Mouse (Mus musculus): ENCODE results near the gene Arhgef12. TPM values are rescaled to one million over a fixed set of nuclear protein-coding genes. Genes with fewer than 3 reads are reported as not detected.

The Arhgef12 gene
- polyA plus RNA-seq, 1 experiment: 58.9 TPM

GRCm38 (mm10) chr9:43103675-43104299 is 3.3 kb downstream of the Arhgef12 start:
- peak overlapping the region; percentile 68 for H3K27ac ChIP-seq (replicated peaks; ENCODE audit: low read depth, low read length)
- H3K4me1 ChIP-seq (ENCODE audit: control insufficient read depth, insufficient read depth, insufficient read length, low read length): peaks cover 13% of the 10 kb centered on the region
- peak overlapping the region; percentile 92 for H3K4me3 ChIP-seq (ENCODE audit: insufficient read depth, low read depth, low read length)

DNA sequence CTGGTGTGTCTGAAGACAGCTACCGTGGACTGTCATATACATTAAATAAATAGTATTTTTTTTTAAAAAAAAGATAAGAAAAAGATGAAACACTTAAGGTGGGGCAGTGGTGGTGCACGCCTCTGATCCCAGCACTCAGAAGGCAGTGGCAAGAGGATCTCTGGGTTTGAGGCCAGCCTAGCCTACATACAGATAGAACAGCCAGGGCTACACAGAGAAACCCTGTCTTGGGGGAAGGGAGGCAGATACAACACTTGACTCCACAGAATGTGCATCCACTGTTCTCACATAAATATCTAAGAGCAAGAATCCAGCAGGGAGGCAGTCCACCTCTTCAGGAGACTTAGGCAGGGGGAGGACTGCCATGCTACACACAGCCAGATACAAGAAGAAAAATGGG is 4.1 kb downstream of the Arhgef12 start:
- Histone ChIP-seq H3K27ac (replicated peaks; ENCODE audit: low read depth, low read length) (peak overlapping the region; percentile 46), H3K4me1 (ENCODE audit: control insufficient read depth, insufficient read depth, insufficient read length, low read length) (peaks cover 12% of the 10 kb centered on the region), H3K4me3 (ENCODE audit: insufficient read depth, low read depth, low read length) (peak overlapping the region; percentile 48)

GRCm38 (mm10) chr9:43101936-43102595 is 5.0 kb downstream of the Arhgef12 start:
- Histone ChIP-seq H3K4me1 (ENCODE audit: control insufficient read depth, insufficient read depth, insufficient read length, low read length) (peaks cover 13% of the 10 kb centered on the region), H3K4me3 (ENCODE audit: insufficient read depth, low read depth, low read length) (peak overlapping the region; percentile 26), H3K27ac (replicated peaks; ENCODE audit: low read depth, low read length) (peak overlapping the region; percentile 35)

DNA sequence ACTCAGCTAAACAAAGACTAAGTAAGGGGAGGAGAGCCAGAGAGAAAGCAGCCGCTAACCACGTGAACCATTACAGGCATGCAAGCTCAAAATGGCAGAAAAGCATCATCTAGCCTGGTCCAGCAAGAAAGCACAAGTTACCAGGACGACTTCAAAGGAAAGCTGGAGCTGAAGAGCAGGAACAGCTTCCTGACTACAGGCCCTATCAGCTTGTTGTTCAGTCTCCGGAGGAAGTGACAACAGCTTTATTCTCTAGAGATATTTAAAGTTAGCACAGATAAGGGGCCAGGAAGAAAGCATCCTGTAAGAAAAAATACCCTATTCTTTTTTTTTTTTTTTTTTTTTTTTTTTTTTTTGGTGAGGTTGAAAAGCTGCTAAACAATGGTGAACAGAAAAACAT is 8.1 kb downstream of the Arhgef12 start:
- H3K4me3 ChIP-seq (ENCODE audit: insufficient read depth, low read depth, low read length): no peak overlapping the region
- H3K4me1 ChIP-seq (ENCODE audit: control insufficient read depth, insufficient read depth, insufficient read length, low read length): peaks cover 29% of the 10 kb centered on the region
- H3K27ac ChIP-seq (replicated peaks; ENCODE audit: low read depth, low read length): no peak overlapping the region

- no peak overlapping the region for H3K27ac ChIP-seq (replicated peaks; ENCODE audit: low read depth, low read length)
- H3K4me1 ChIP-seq (ENCODE audit: control insufficient read depth, insufficient read depth, insufficient read length, low read length): peaks cover 31% of the 10 kb centered on the region
- H3K4me3 ChIP-seq (ENCODE audit: insufficient read depth, low read depth, low read length): no peak overlapping the region
These were observed 9.1 kb downstream of the Arhgef12 start for GRCm38 (mm10) chr9:43097801-43098557.

- Histone ChIP-seq H3K4me3 (ENCODE audit: insufficient read depth, low read depth, low read length) (no peak overlapping the region), H3K4me1 (ENCODE audit: control insufficient read depth, insufficient read depth, insufficient read length, low read length) (peaks cover 30% of the 10 kb centered on the region), H3K27ac (replicated peaks; ENCODE audit: low read depth, low read length) (no peak overlapping the region)
These were observed 10.7 kb downstream of the Arhgef12 start for GRCm38 (mm10) chr9:43096337-43096736.

DNA sequence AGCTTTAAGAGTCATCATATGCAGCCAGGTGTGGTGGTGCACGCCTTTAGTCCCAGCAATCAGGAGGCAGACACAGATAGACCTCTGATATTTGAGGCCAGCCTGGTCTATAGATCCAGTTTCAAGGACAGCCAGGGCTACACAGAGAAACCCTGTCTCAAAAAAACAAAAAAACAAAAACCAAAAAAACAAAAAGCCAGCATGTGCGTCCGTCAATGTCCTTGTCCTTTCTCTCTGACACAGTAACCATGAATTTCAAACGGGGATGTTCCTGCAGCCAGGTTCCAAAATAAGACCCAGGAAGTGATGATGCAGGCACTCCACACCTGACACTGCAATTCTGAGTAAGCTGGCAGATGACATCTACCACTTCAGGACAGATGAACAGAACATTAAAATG is 12.2 kb downstream of the Arhgef12 start:
- Histone ChIP-seq H3K4me1 (ENCODE audit: control insufficient read depth, insufficient read depth, insufficient read length, low read length) (peaks cover 26% of the 10 kb centered on the region), H3K4me3 (ENCODE audit: insufficient read depth, low read depth, low read length) (no peak overlapping the region), H3K27ac (replicated peaks; ENCODE audit: low read depth, low read length) (no peak overlapping the region)

GRCm38 (mm10) chr9:43093803-43094202 is 13.2 kb downstream of the Arhgef12 start:
- no peak overlapping the region for H3K27ac ChIP-seq (replicated peaks; ENCODE audit: low read depth, low read length)

GRCm38 (mm10) chr9:43085686-43086285 is 21.3 kb downstream of the Arhgef12 start:
- peaks cover 34% of the 10 kb centered on the region for H3K4me1 ChIP-seq (ENCODE audit: control insufficient read depth, insufficient read depth, insufficient read length, low read length)
- no peak overlapping the region for H3K4me3 ChIP-seq (ENCODE audit: insufficient read depth, low read depth, low read length)
- no peak overlapping the region; the same call in 1 of the 2 replicates for H3K27ac ChIP-seq (replicated peaks; ENCODE audit: low read depth, low read length)

More at GRCm38 (mm10) chr9:43093803-43094202, 13.2 kb downstream of the Arhgef12 start:
- peaks cover 29% of the 10 kb centered on the region for H3K4me1 ChIP-seq (ENCODE audit: control insufficient read depth, insufficient read depth, insufficient read length, low read length)
- H3K4me3 ChIP-seq (ENCODE audit: insufficient read depth, low read depth, low read length): no peak overlapping the region

GRCm38 (mm10) chr9:43084496-43085362 is 22.3 kb downstream of the Arhgef12 start:
- H3K4me3 ChIP-seq (ENCODE audit: insufficient read depth, low read depth, low read length): no peak overlapping the region
- no peak overlapping the region for H3K27ac ChIP-seq (replicated peaks; ENCODE audit: low read depth, low read length)
- H3K4me1 ChIP-seq (ENCODE audit: control insufficient read depth, insufficient read depth, insufficient read length, low read length): peaks cover 38% of the 10 kb centered on the region

- H3K4me3 ChIP-seq (ENCODE audit: insufficient read depth, low read depth, low read length): no peak overlapping the region
- H3K27ac ChIP-seq (replicated peaks; ENCODE audit: low read depth, low read length): no peak overlapping the region
- H3K4me1 ChIP-seq (ENCODE audit: control insufficient read depth, insufficient read depth, insufficient read length, low read length): peaks cover 35% of the 10 kb centered on the region
These were observed 23.5 kb downstream of the Arhgef12 start for GRCm38 (mm10) chr9:43083441-43084055.

GRCm38 (mm10) chr9:43078711-43079110 is 28.3 kb downstream of the Arhgef12 start:
- H3K4me1 ChIP-seq (ENCODE audit: control insufficient read depth, insufficient read depth, insufficient read length, low read length): peaks cover 24% of the 10 kb centered on the region
- no peak overlapping the region for H3K27ac ChIP-seq (replicated peaks; ENCODE audit: low read depth, low read length)
- H3K4me3 ChIP-seq (ENCODE audit: insufficient read depth, low read depth, low read length): no peak overlapping the region

DNA sequence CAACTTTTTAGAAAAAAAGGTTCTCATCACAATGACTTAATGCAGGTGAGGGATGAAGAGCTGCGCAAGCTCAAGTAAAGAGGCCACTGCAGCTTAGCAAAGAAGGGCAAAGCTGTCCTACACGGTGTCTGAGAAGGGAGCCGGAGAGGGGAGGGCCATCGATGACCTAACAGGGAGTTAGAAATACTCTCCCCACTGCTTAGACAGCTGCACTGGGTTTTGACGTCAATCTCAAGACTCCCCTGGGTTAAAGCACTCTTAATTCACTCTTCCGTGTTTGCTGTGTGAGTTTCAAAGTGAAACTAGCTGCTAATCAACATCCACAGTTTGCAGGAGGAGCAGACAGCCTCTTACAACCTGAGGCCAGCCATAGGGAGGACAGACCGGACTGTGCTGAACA is 30.9 kb downstream of the Arhgef12 start:
- Histone ChIP-seq H3K4me1 (ENCODE audit: control insufficient read depth, insufficient read depth, insufficient read length, low read length) (peaks cover 27% of the 10 kb centered on the region), H3K27ac (replicated peaks; ENCODE audit: low read depth, low read length) (no peak overlapping the region), H3K4me3 (ENCODE audit: insufficient read depth, low read depth, low read length) (no peak overlapping the region)

- peaks cover 23% of the 10 kb centered on the region for H3K4me1 ChIP-seq (ENCODE audit: control insufficient read depth, insufficient read depth, insufficient read length, low read length)
- no peak overlapping the region for H3K27ac ChIP-seq (replicated peaks; ENCODE audit: low read depth, low read length)
These were observed 32.4 kb downstream of the Arhgef12 start for GRCm38 (mm10) chr9:43074611-43075010.

More at GRCm38 (mm10) chr9:43074611-43075010, 32.4 kb downstream of the Arhgef12 start:
- H3K4me3 ChIP-seq (ENCODE audit: insufficient read depth, low read depth, low read length): no peak overlapping the region
